Mouse (Mus musculus) forebrain, embryonic 15.5 days (tissue): ENCODE data around the gene Usp21. TPM values are rescaled to one million over a fixed set of nuclear protein-coding genes. Genes with fewer than 3 reads are reported as not detected.
A peak's percentile ranks its signal among the peaks of the same experiment; 100 is the strongest.
"Not testable (repeated sequence)": the region's sequence is repeated elsewhere in the genome, so short reads cannot be mapped to it uniquely, and the experiment has no call there.

ENCODE experiments used
- ATAC-seq: fragments of 200-750 bp; cut with Nextera tagmentation; replicated peaks from 2 replicates; pipeline ENCODE4 v1.8.0; 2017; ENCODE audit warnings: mild to moderate bottlenecking, moderate TSS enrichment, moderate library complexity
- H3K27ac ChIP-seq: fragments of 300-500 bp; sonication (generic); replicated peaks from 2 replicates; pipeline ENCODE4 v1.5.1; 2015; ENCODE audit warnings: mild to moderate bottlenecking, inconsistent platforms
- H3K27me3 ChIP-seq: fragments of 300-500 bp; sonication (generic); 2 replicates; pipeline ENCODE4 v1.6.1; 2015; ENCODE audit warnings: inconsistent platforms
- H3K36me3 ChIP-seq: fragments of 300-500 bp; sonication (generic); 2 replicates; pipeline ENCODE4 v1.6.1; 2015; ENCODE audit warnings: mild to moderate bottlenecking, inconsistent platforms
- H3K4me1 ChIP-seq: fragments of 300-500 bp; sonication (generic); 2 replicates; pipeline ENCODE4 v1.6.1; 2015; ENCODE audit warnings: inconsistent platforms
- H3K4me2 ChIP-seq: fragments of 300-500 bp; sonication (generic); replicated peaks from 2 replicates; pipeline ENCODE4 v1.6.1; 2015; ENCODE audit warnings: mild to moderate bottlenecking, inconsistent platforms
- H3K4me3 ChIP-seq: fragments of 300-500 bp; sonication (generic); 2 replicates; pipeline ENCODE4 v1.5.1; 2015; ENCODE audit warnings: mild to moderate bottlenecking, inconsistent platforms
- H3K9ac ChIP-seq: fragments of 300-500 bp; sonication (generic); replicated peaks from 2 replicates; pipeline ENCODE4 v1.6.1; 2015; ENCODE audit warnings: mild to moderate bottlenecking, inconsistent platforms
- H3K9me3 ChIP-seq: fragments of 300-500 bp; sonication (generic); 2 replicates; pipeline ENCODE4 v1.6.1; 2016; ENCODE audit warnings: inconsistent platforms
- WGBS: fragments of 180-500 bp; shearing (Covaris S2); methylation state at CpG from one replicate; pipeline ENCODE4 v1.1.7; 2015; ENCODE audit warnings: mixed read lengths; 5-methylcytosine and 5-hydroxymethylcytosine counted together
- polyA plus RNA-seq: library from polyadenylated mRNA; unstranded; fragments of >200 nt; fragmentation: Nextera tagmentation; extraction: Ambion mirVana; gene quantifications from 2 replicates; pipeline ENCODE4 v1.2.1, GENCODE M21; 2015

Gene Usp21
- polyA plus RNA-seq: 132 and 135 TPM in 2 replicates

DNA sequence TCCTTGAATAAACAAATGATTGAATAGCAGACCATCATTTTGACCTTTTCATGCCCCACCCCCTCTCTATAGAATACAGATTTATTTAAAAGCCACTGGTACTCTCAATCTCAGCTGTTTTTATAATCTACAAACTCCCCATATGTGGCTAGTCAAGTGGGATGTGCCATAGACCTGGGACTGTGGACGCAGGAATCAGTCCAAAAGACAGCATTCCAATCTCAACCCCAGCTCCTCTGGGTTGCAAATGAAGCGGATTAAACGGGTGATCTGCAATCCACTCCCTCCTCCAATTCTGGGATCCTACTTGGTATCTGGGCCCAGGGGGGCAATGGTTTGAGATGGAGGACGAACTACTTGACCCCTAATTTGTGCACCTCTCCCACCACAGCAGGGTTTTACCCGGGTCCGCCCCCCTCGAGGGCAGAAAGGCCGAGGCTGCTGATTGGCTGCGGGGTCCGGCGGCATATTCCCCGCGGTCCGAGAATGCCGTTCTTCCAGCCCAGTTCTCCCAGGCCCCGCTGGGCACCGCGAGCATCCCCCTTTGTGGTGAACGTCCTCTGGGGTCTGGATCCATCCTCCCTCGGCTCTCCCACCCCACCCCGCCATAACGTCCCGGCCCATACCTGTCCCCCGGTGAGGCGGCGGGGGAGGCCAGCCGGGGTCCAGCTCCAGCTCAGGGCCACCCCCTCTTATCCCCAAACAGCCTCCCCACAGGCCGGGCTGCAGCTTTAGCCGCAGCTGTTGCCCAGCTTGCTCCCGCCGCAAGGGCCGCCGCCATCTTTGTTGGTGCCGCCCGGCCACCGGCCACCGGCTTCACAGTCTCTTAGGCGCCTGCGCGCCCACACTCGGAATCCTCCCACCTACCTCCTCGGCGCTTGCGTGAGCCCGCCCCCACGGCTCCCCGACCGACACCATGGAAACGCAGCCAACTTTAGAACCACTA lies at the start of gene Usp21:
Gene Usp21, minus strand, starts transcription at position 856 of the 946 bp plus-strand sequence.
- Histone ChIP-seq H3K4me3 (peak within 1 kb of the TSS; percentile 74), H3K9me3 (no peaks in the 10 kb centered on the region), H3K4me1 (peaks cover 26% of the 10 kb centered on the region), H3K9ac (peak within 1 kb of the TSS; percentile 88), H3K36me3 (peaks cover 35% of the 10 kb centered on the region), H3K4me2 (peak within 1 kb of the TSS; percentile 52), H3K27me3 (no peaks in the 10 kb centered on the region), H3K27ac (peak within 1 kb of the TSS; percentile 92)
- ATAC-seq: peak; percentile 95
- under 1% methylated on average over 49 of the region's 49 CpGs for WGBS

GRCm38 (mm10) chr1:171330216-171330560 lies 42.4 kb upstream of the Usp21 start:
- Histone ChIP-seq H3K9me3 (no peaks in the 10 kb centered on the region), H3K27me3 (no peaks in the 10 kb centered on the region), H3K4me3 (peak overlapping the region; percentile 95), H3K4me1 (peaks cover 56% of the 10 kb centered on the region), H3K4me2 (peak overlapping the region; percentile 82), H3K9ac (peak overlapping the region; percentile 97), H3K36me3 (peaks cover 5% of the 10 kb centered on the region; the same call in 1 of the 2 replicates), H3K27ac (peak overlapping the region; percentile 99)
- WGBS: 0% methylated on average over 4 of the region's 4 CpGs
- no peak for ATAC-seq

DNA sequence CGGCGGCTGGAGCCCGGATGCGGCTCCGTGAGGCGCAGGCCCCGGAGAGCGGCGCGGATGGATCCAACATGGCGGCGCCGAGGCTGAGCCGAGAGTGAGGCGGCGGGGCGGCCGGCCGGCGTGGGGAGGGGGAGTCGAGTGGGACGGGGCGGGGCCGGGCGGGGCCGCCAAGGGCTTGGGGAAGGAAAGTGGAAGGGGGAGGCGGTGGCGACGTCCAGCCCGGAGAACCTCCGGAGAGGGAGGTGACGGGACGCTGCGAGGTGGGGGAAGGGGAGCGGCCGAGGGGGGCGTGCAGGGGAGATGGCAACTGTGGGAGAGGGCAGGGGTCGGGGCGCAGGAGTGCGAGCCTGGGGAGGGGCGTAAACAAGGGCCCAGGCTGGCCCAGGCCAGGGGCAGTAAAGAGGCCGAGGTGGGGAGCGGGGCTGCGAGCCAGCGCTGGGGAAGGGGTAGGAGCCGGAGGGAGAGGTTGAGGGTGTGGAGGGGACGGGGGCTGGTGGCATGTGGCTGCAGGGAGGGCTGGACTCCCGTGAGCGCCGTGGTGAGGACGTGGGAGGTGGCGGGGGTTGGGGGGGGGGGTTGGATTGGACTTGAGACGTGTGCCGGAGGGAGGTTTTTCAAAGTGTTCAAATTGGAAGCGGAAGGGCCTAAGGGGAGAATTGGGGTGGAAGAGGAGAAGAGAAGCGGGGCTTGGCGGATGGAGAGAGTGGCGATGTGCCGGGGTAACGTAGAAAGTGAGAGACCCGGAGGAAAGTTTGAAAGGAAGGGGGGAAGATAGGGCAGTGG lies 41.8 kb upstream of the Usp21 start:
- Histone ChIP-seq H3K27ac (peak overlapping the region; percentile 99), H3K4me1 (peaks cover 56% of the 10 kb centered on the region), H3K9ac (peak overlapping the region; percentile 97), H3K4me2 (peak overlapping the region; percentile 82), H3K27me3 (no peaks in the 10 kb centered on the region), H3K9me3 (no peaks in the 10 kb centered on the region), H3K4me3 (peak overlapping the region; percentile 95), H3K36me3 (peaks cover 8% of the 10 kb centered on the region; the same call in 1 of the 2 replicates)
- ATAC-seq: peak; percentile 87
- WGBS: 2% methylated on average over 45 of the region's 61 CpGs

DNA sequence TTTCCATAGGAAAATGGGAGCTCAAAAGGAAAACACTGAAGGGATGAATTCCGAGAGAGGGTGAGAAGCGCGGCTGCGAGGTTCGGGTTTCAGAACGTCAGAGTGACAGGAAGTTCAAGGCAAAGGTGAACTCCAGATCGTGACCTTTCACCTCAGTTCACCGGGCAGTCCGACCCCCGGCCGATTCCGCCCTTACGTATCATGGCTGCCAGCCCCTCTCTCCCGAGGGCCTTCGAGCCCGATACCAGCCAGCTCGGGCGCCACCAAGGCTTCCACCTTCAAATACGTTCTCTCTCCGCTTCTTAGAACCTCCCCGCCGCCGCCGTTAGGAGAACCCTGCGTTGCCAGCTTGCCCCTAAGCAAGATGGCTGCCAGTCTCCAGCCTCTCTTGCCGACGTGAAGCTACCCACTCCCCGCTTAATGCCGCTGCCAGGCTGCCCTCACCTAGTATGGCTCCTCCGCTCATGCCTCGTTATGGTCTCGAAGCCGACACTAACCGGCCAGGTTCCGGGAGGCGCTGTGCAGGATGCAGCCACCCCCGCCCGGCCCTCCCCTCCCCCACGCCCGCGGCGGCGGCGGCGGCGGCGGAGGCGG lies 41.1 kb upstream of the Usp21 start, which contains the start of gene Dedd:
Gene Dedd, plus strand, starts transcription at position 307 of the 594 bp plus-strand sequence.
- H3K9me3 ChIP-seq: no peaks in the 10 kb centered on the region
- H3K4me2 ChIP-seq: peak within 1 kb of the TSS; percentile 82
- H3K4me1 ChIP-seq: peaks cover 55% of the 10 kb centered on the region
- peak; percentile 98 for ATAC-seq
- H3K36me3 ChIP-seq: peaks cover 8% of the 10 kb centered on the region; the same call in 1 of the 2 replicates
- peak within 1 kb of the TSS; percentile 97 for H3K9ac ChIP-seq
- H3K27me3 ChIP-seq: no peaks in the 10 kb centered on the region
- peak within 1 kb of the TSS; percentile 95 for H3K4me3 ChIP-seq
- 0% methylated on average over 42 of the region's 48 CpGs for WGBS
- H3K27ac ChIP-seq: peak within 1 kb of the TSS; percentile 99

- Histone ChIP-seq H3K27me3 (no peaks in the 10 kb centered on the region), H3K27ac (peak overlapping the region; percentile 99), H3K36me3 (peaks cover 8% of the 10 kb centered on the region; the same call in 1 of the 2 replicates), H3K9ac (peak overlapping the region; percentile 97), H3K4me2 (peak overlapping the region; percentile 56), H3K9me3 (no peaks in the 10 kb centered on the region), H3K4me3 (peak overlapping the region; percentile 95), H3K4me1 (peaks cover 48% of the 10 kb centered on the region)
- no peak for ATAC-seq
- WGBS: 37% methylated on average over 9 of the region's 9 CpGs
These were observed 40.5 kb upstream of the Usp21 start for GRCm38 (mm10) chr1:171328244-171328643.

GRCm38 (mm10) chr1:171326588-171326987 lies 38.8 kb upstream of the Usp21 start:
- not testable (repeated sequence) for H3K27ac ChIP-seq, H3K9me3 ChIP-seq, ATAC-seq, H3K4me2 ChIP-seq, H3K9ac ChIP-seq, H3K27me3 ChIP-seq, H3K36me3 ChIP-seq, H3K4me3 ChIP-seq
- peaks cover 39% of the 10 kb centered on the region for H3K4me1 ChIP-seq
- WGBS: 89% methylated on average over 4 of the region's 4 CpGs

DNA sequence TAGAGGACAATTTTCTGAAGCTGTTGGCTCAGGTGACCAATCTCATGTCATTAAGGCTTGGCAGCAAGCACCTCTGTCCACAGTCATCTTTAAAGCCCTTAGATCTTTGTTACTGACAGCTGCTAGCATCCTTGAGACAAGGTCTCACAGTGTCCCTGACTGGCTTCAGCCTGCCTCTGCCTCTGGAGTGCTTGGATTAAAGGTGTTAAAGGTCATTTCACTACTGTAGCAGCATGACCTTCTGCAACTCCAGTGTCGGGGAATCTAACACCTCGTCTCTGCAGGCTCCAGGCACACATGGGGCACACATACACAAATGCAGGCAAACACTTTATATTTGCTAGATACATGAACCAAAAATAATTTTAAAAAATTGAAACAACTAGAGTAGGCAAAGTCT lies 37.8 kb upstream of the Usp21 start:
- Histone ChIP-seq H3K27ac (no peak overlapping the region), H3K4me1 (peaks cover 29% of the 10 kb centered on the region), H3K9me3 (no peaks in the 10 kb centered on the region), H3K36me3 (0 out of 2 replicates have a peak, but pooled peaks cover 3% of the 10 kb centered on the region), H3K4me3 (no peak overlapping the region), H3K9ac (no peak overlapping the region), H3K4me2 (no peak overlapping the region), H3K27me3 (no peaks in the 10 kb centered on the region)
- 90% methylated on average over 2 of the region's 2 CpGs for WGBS
- ATAC-seq: no peak

GRCm38 (mm10) chr1:171322012-171322411 lies 34.2 kb upstream of the Usp21 start:
- ATAC-seq: no peak
- H3K4me2 ChIP-seq: no peak overlapping the region
- no peak overlapping the region for H3K4me3 ChIP-seq
- H3K36me3 ChIP-seq: 0 out of 2 replicates have a peak, but pooled peaks cover 3% of the 10 kb centered on the region
- 79% methylated on average over 1 of the region's 1 CpGs for WGBS
- H3K4me1 ChIP-seq: peaks cover 10% of the 10 kb centered on the region
- H3K27me3 ChIP-seq: no peaks in the 10 kb centered on the region
- no peaks in the 10 kb centered on the region for H3K9me3 ChIP-seq
- H3K27ac ChIP-seq: no peak overlapping the region
- no peak overlapping the region for H3K9ac ChIP-seq

DNA sequence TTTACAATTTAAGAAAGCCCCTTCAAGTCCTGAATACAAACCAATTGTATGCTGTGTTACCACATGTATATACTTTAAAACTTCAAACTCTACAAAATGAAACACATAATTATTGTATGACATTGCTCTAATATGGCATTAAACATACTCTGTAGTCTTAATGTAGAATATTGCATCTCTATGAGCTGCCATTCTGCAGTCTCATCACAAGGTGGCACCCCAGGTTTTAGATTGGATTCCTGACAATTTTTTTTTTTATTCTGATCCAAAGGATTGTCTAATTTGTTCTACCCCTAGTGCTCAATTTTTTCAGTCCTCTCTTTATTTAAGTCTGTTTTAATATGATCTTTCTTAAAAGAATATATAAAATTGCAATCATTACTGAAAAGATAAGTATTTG lies 33.6 kb upstream of the Usp21 start:
- Histone ChIP-seq H3K27ac (no peak overlapping the region), H3K9me3 (no peaks in the 10 kb centered on the region), H3K4me1 (peaks cover 6% of the 10 kb centered on the region), H3K27me3 (no peaks in the 10 kb centered on the region), H3K36me3 (0 out of 2 replicates have a peak, but pooled peaks cover 3% of the 10 kb centered on the region), H3K4me2 (no peak overlapping the region), H3K9ac (no peak overlapping the region), H3K4me3 (no peak overlapping the region)
- ATAC-seq: no peak

DNA sequence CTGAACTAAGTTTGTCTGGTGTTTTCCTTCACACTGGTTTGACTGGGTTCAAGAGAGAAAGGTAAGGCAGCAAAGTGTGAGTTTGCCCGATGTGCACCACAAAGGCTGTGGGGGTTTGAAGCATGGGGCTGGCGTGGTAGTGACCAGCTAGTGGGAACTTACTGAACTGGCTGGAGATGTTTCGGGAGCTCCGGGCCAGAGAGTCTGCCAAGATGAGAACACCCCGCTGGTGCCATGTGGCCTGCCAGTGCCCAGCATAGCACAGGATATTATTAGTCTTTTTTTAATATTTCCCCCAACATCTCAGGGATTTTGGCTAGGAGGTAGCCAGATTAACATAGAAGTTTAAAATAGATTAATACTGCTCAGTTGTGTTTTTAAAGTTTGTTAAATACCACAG lies 32.4 kb upstream of the Usp21 start:
- H3K4me2 ChIP-seq: no peak overlapping the region
- no peak overlapping the region for H3K27ac ChIP-seq
- no peak overlapping the region for H3K4me3 ChIP-seq
- ATAC-seq: no peak
- 12% methylated on average over 5 of the region's 5 CpGs for WGBS
- no peaks in the 10 kb centered on the region for H3K27me3 ChIP-seq
- H3K36me3 ChIP-seq: 0 out of 2 replicates have a peak, but pooled peaks cover 3% of the 10 kb centered on the region
- H3K9ac ChIP-seq: no peak overlapping the region
- H3K4me1 ChIP-seq: no peaks in the 10 kb centered on the region
- H3K9me3 ChIP-seq: no peaks in the 10 kb centered on the region

DNA sequence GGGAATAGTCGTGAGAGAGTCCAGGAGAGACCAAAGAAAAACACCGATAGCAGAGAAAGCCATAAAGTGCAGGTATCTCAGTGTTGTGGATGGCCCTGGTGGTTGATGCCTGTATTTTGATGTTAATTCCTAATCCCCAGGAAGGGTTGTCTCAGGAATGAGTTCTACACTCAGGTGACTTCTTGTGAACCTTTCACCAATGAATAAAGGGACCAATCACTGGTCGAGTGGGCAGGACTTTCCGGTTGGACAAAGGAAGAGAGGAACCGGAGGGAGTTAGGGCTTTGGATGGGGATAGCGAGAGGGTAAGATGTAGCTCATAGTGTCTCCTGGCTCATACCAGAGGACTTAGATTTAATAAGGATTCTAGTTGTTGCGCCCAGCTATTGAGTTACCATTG lies 32.0 kb upstream of the Usp21 start:
- no peaks in the 10 kb centered on the region for H3K36me3 ChIP-seq
- ATAC-seq: no peak
- H3K4me3 ChIP-seq: no peak overlapping the region

More for the DNA sequence above, 32.0 kb upstream of the Usp21 start:
- Histone ChIP-seq H3K9ac (no peak overlapping the region), H3K4me2 (no peak overlapping the region), H3K4me1 (no peaks in the 10 kb centered on the region), H3K27ac (no peak overlapping the region), H3K27me3 (no peaks in the 10 kb centered on the region), H3K9me3 (no peaks in the 10 kb centered on the region)
- WGBS: 9% methylated on average over 7 of the region's 7 CpGs
